ENCODE assay signal across 11 mouse cellular contexts in genomic region chr1:92113243-92114009, GRCm38 (mm10).
DNase-seq lines count a peak whose midpoint lies in the region; ATAC-seq and TF ChIP-seq lines count a peak whose summit lies in the region.
"Had no signal": no experiment of that assay in that cellular context is flagged by ENCODE, and none has a peak within 500 bp of the region (broad histone marks: within the 10 kb centered on the region; RNA-seq: fewer than 3 reads in every experiment).

No protein-coding gene starts in this region.

- WGBS in hindbrain, embryonic 12.5 days: 75% methylated on average over 6 of the region's 6 CpGs

- no peak overlapping the region for H3K4me3 ChIP-seq in layer of hippocampus, adult 2 months
- H3K4me3 ChIP-seq in hindbrain, embryonic 12.5 days: no peak overlapping the region
- H3K4me3 ChIP-seq: hindbrain, embryonic 10.5 days; limb, embryonic 15.5 days; midbrain, embryonic 13.5 days had no signal

- H3K9me3 ChIP-seq in hindbrain, embryonic 12.5 days (replicated peaks): no peaks in the 10 kb centered on the region
- H3K9me3 ChIP-seq: hindbrain, embryonic 10.5 days; limb, embryonic 15.5 days; midbrain, embryonic 13.5 days had no signal

- 0 out of 2 replicates have a peak, but pooled peaks have one; percentile 38 for ATAC-seq in frontal cortex, adult (ENCODE audit: low TSS enrichment)
- ATAC-seq in hindbrain, embryonic 12.5 days (ENCODE audit: low FRiP score): no peak
- ATAC-seq: midbrain, embryonic 13.5 days had no signal

- peaks cover 10% of the 10 kb centered on the region for H3K4me1 ChIP-seq in hindbrain, embryonic 12.5 days
- H3K4me1 ChIP-seq: midbrain, embryonic 13.5 days had no signal

- H3K9ac ChIP-seq in hindbrain, embryonic 12.5 days: no peak overlapping the region
- H3K9ac ChIP-seq: limb, embryonic 15.5 days; midbrain, embryonic 13.5 days had no signal

- DNase-seq in frontal cortex, postnatal 14 days (ENCODE audit: low spot score in 2 of 2): no peak
- DNase-seq in layer of hippocampus, adult 2 months (ENCODE audit: low spot score in 2 of 2): no peak
- no peak for DNase-seq in layer of hippocampus, adult 8-10 months (ENCODE audit: low spot score in 2 of 2)
- peak; percentile 24 for DNase-seq in fibroblast of lung, adult 2 months (ENCODE audit: low read depth)
- DNase-seq in mesoderm, embryonic 11.5 days (ENCODE audit: low read depth, low spot score): peak; percentile 38
- DNase-seq in adrenal gland, postnatal 10 days: no peak

- no peaks in the 10 kb centered on the region for H3K27me3 ChIP-seq in hindbrain, embryonic 12.5 days
- H3K27me3 ChIP-seq: limb, embryonic 15.5 days; midbrain, embryonic 13.5 days had no signal

- H3K4me2 ChIP-seq in hindbrain, embryonic 12.5 days (replicated peaks): no peak overlapping the region
- H3K4me2 ChIP-seq: limb, embryonic 15.5 days; midbrain, embryonic 13.5 days had no signal

- H3K27ac ChIP-seq in layer of hippocampus, adult 2 months: peak overlapping the region; percentile 44; the same call in 1 of the 2 replicates
- H3K27ac ChIP-seq in hindbrain, embryonic 12.5 days: no peak overlapping the region
- H3K27ac ChIP-seq: hindbrain, embryonic 10.5 days; limb, embryonic 15.5 days; midbrain, embryonic 13.5 days had no signal

- H3K36me3 ChIP-seq in hindbrain, embryonic 12.5 days: no peaks in the 10 kb centered on the region
- H3K36me3 ChIP-seq: midbrain, embryonic 13.5 days had no signal

- no peak for TF ChIP-seq CTCF in layer of hippocampus, adult 2 months (conservative IDR thresholded peaks at IDR 0.05)

Comparison
In these comparisons a context has a peak if more than half of its experiments do, and no peak if none do; other contexts are left out.
1. DNase-seq: peak in fibroblast of lung, adult 2 months (single experiment) and mesoderm, embryonic 11.5 days (single experiment); none in frontal cortex, postnatal 14 days (0 of 2), layer of hippocampus, adult 2 months (0 of 2), layer of hippocampus, adult 8-10 months (0 of 2) and adrenal gland, postnatal 10 days (single experiment).